21 mouse cellular contexts compared by ENCODE assay signal in genomic region chr16:92847762-92848300, GRCm38 (mm10). TPM values are rescaled to one million over a fixed set of nuclear protein-coding genes. Genes with fewer than 3 reads are reported as not detected.
DNase-seq lines count a peak whose midpoint lies in the region; ATAC-seq lines count a peak whose summit lies in the region.
"Had no signal": no experiment of that assay in that cellular context is flagged by ENCODE, and none has a peak within 500 bp of the region (broad histone marks: within the 10 kb centered on the region; RNA-seq: fewer than 3 reads in every experiment).

No protein-coding gene starts in this region.

- H3K27me3 ChIP-seq in lung, embryonic 16.5 days (ENCODE audit: control insufficient read depth, insufficient read depth, low read depth, low read length), result no peaks in the 10 kb centered on the region
- H3K27me3 ChIP-seq: CH12.LX; embryonic facial prominence, embryonic 15.5 days; forebrain, embryonic 12.5 days; midbrain, embryonic 15.5 days; Patski had no signal

- WGBS in lung, embryonic 16.5 days, result 52% methylated on average over 3 of the region's 3 CpGs

- no peak overlapping the region for H3K27ac ChIP-seq in lung, embryonic 16.5 days (ENCODE audit: low read length)
- H3K27ac ChIP-seq: embryonic facial prominence, embryonic 15.5 days; forebrain, embryonic 12.5 days; gastrocnemius, adult 2 months; macrophage; midbrain, embryonic 15.5 days had no signal

- H3K36me3 ChIP-seq in lung, embryonic 16.5 days (ENCODE audit: control insufficient read depth, insufficient read depth, low read length), result no peaks in the 10 kb centered on the region
- H3K36me3 ChIP-seq: embryonic facial prominence, embryonic 15.5 days; forebrain, embryonic 12.5 days; midbrain, embryonic 15.5 days had no signal

- no peak overlapping the region for H3K4me3 ChIP-seq in lung, embryonic 16.5 days (ENCODE audit: low read length)
- H3K4me3 ChIP-seq: embryonic facial prominence, embryonic 15.5 days; forebrain, embryonic 12.5 days; gastrocnemius, adult 2 months; midbrain, embryonic 15.5 days had no signal

- DNase-seq in adrenal gland, postnatal 10 days, result peak; percentile 38
- no peak for DNase-seq in adrenal gland, adult 8-10 months
- DNase-seq in lung, postnatal 36 days, result no peak
- DNase-seq in adrenal gland, postnatal 14 days, result peak; percentile 36
- DNase-seq in lung, postnatal 4 days, result peak; percentile 22 to 55
- DNase-seq in heart, postnatal 10 days, result no peak
- DNase-seq in kidney, postnatal 4 days, result no peak
- DNase-seq: cerebellum, adult 2 months; gastrocnemius, adult 2 months; heart, adult 11 months; kidney, adult 9 months; layer of hippocampus, postnatal 36 days had no signal

- ATAC-seq in lung, embryonic 16.5 days (ENCODE audit: low read depth), result peak; percentile 10; the same call in 1 of the 2 replicates
- ATAC-seq: activated CD4-positive, CD25-positive, alpha-beta regulatory T cell, adult 4 months; midbrain, embryonic 15.5 days; Patski had no signal

- peaks cover 17% of the 10 kb centered on the region for H3K4me1 ChIP-seq in lung, embryonic 16.5 days (replicated peaks; ENCODE audit: control insufficient read depth, insufficient read depth, low read length)

- no peaks in the 10 kb centered on the region for H3K9me3 ChIP-seq in lung, embryonic 16.5 days (ENCODE audit: control insufficient read depth, low read length)
- H3K9me3 ChIP-seq: embryonic facial prominence, embryonic 15.5 days; forebrain, embryonic 12.5 days; midbrain, embryonic 15.5 days had no signal

- intact Hi-C loops in heart, postnatal 10 days (cut with DNase I), result no loop called here

- H3K9ac ChIP-seq in lung, embryonic 16.5 days (ENCODE audit: low read length), result no peak overlapping the region
- H3K9ac ChIP-seq: embryonic facial prominence, embryonic 15.5 days; forebrain, embryonic 12.5 days; midbrain, embryonic 15.5 days had no signal

- H3K4me2 ChIP-seq in lung, embryonic 16.5 days (ENCODE audit: low read depth, low read length), result no peak overlapping the region
- H3K4me2 ChIP-seq: embryonic facial prominence, embryonic 15.5 days; forebrain, embryonic 12.5 days; liver, embryonic 11.5 days; midbrain, embryonic 15.5 days had no signal

RNA-seq across cellular contexts. Expression of gene Runx1, which starts 21.9 kb away (rescaled TPM):
- total RNA-seq in adrenal gland, postnatal 10 days (2021), result 1 to 10 TPM; 4.2 to 5.8 TPM
- 1 to 10 TPM; 4.1 to 7.8 (median 5.3) TPM for total RNA-seq in adrenal gland, adult 8-10 months (2022)
- 9.4 and 10.9 TPM in 2 replicates for polyA plus RNA-seq in lung, embryonic 16.5 days (2015; fragmentation: Nextera tagmentation; extraction: Ambion mirVana)
- 4.7 and 9.5 TPM in 2 replicates for total RNA-seq in adrenal gland, postnatal 14 days (2021)
- 1 to 10 TPM; 1.4 to 1.7 TPM for total RNA-seq in heart, postnatal 10 days (2021)

Comparison
In these comparisons a context has a peak if more than half of its experiments do, and no peak if none do; other contexts are left out.
1. DNase-seq: peak in adrenal gland, postnatal 10 days (single experiment), adrenal gland, postnatal 14 days (single experiment) and lung, postnatal 4 days (2 of 2); none in adrenal gland, adult 8-10 months (single experiment), lung, postnatal 36 days (single experiment), heart, postnatal 10 days (0 of 2) and kidney, postnatal 4 days (0 of 2).